Mouse (Mus musculus) stomach, postnatal 0 days (tissue): ENCODE data around the gene Fam81b. TPM values are rescaled to one million over a fixed set of nuclear protein-coding genes. Genes with fewer than 3 reads are reported as not detected.
A peak's percentile ranks its signal among the peaks of the same experiment; 100 is the strongest.

Experiments used
- ATAC-seq: fragments of 200-750 bp; cut with Nextera tagmentation; 2 replicates; pipeline ENCODE4 v1.8.0; 2017; ENCODE audit not compliant: low FRiP score, low TSS enrichment
- DNase-seq: peaks from one replicate; pipeline ENCODE4 v3.0.0-alpha.2; 2016; ENCODE audit warnings: low spot score
- H3K27ac ChIP-seq: fragments of 300-500 bp; sonication (generic); replicated peaks from 2 replicates; pipeline ENCODE4 v1.5.1; 2014; ENCODE audit warnings: mild to moderate bottlenecking, control low read depth
- H3K27me3 ChIP-seq: fragments of 300-500 bp; sonication (generic); 2 replicates; pipeline ENCODE4 v1.6.1; 2014; ENCODE audit warnings: low read length; ENCODE audit not compliant: control insufficient read depth, insufficient read depth
- H3K36me3 ChIP-seq: fragments of 300-500 bp; sonication (generic); 2 replicates; pipeline ENCODE4 v1.6.1; 2014; ENCODE audit warnings: low read length, mixed read lengths; ENCODE audit not compliant: control insufficient read depth, insufficient read depth
- H3K4me1 ChIP-seq: fragments of 300-500 bp; sonication (generic); replicated peaks from 2 replicates; pipeline ENCODE4 v1.6.1; 2014; ENCODE audit warnings: antibody characterized with exemption; ENCODE audit not compliant: control insufficient read depth, insufficient read depth
- H3K4me2 ChIP-seq: fragments of 300-500 bp; sonication (generic); replicated peaks from 2 replicates; pipeline ENCODE4 v1.6.1; 2014; ENCODE audit warnings: low read depth, mild to moderate bottlenecking, control low read depth, moderate library complexity
- H3K4me3 ChIP-seq: fragments of 300-500 bp; sonication (generic); 2 replicates; pipeline ENCODE4 v1.5.1; 2014; ENCODE audit warnings: low read depth, low read length, control low read depth
- H3K9ac ChIP-seq: fragments of 300-500 bp; sonication (generic); 2 replicates; pipeline ENCODE4 v1.6.1; 2014; ENCODE audit warnings: mild to moderate bottlenecking, low read length, control low read depth, mixed read lengths
- H3K9me3 ChIP-seq: fragments of 300-500 bp; sonication (generic); 2 replicates; pipeline ENCODE4 v1.6.1; 2016; ENCODE audit warnings: low read length; ENCODE audit not compliant: control insufficient read depth
- CTCF ChIP-seq: IDR thresholded peaks from 2 replicates; pipeline ENCODE4 v1.5.1; 2016; ENCODE audit warnings: antibody characterized with exemption, low read depth, mild to moderate bottlenecking, moderate library complexity
- EP300 ChIP-seq: optimal IDR thresholded peaks from 2 replicates; pipeline ENCODE3; 2016; ENCODE audit warnings: antibody characterized with exemption
- WGBS: fragments of 180-500 bp; shearing (Covaris S2); extraction: QIAGEN DNeasy Blood & Tissue Kit; methylation state at CpG from one replicate; pipeline ENCODE4 v1.1.7; 2014; 5-methylcytosine and 5-hydroxymethylcytosine counted together
- polyA plus RNA-seq: library from polyadenylated mRNA; unstranded; fragments of >200 nt; fragmentation: Nextera tagmentation; extraction: Ambion mirVana; gene quantifications from 2 replicates; pipeline ENCODE4 v1.2.1, GENCODE M21; 2015

The Fam81b gene
- polyA plus RNA-seq, 1 experiment from 2014 or later = not detected

- no peaks in the 10 kb centered on the region for H3K4me1 ChIP-seq
- ATAC-seq = no peak
- WGBS = 79% methylated on average over 2 of the region's 2 CpGs
Measured at GRCm38 (mm10) chr13:76214928-76215327, 89.9 kb downstream of the Fam81b start.

GRCm38 (mm10) chr13:76199943-76200342 lies 104.9 kb downstream of the Fam81b start:
- WGBS = 40% methylated on average over 4 of the region's 4 CpGs
- Histone ChIP-seq H3K4me2 (no peak overlapping the region), H3K9me3 (no peaks in the 10 kb centered on the region), H3K27me3 (no peaks in the 10 kb centered on the region), H3K9ac (no peak overlapping the region), H3K4me3 (no peak overlapping the region), H3K27ac (no peak overlapping the region), H3K4me1 (no peaks in the 10 kb centered on the region), H3K36me3 (no peaks in the 10 kb centered on the region)
- DNase-seq (no peak), ATAC-seq (peak; percentile 35; the same call in 1 of the 2 replicates)
- no peak for TF ChIP-seq CTCF

More at GRCm38 (mm10) chr13:76214928-76215327, 89.9 kb downstream of the Fam81b start:
- no peak overlapping the region for H3K9ac ChIP-seq
- H3K9me3 ChIP-seq = no peaks in the 10 kb centered on the region
- H3K4me2 ChIP-seq = no peak overlapping the region
- no peak for DNase-seq
- TF ChIP-seq EP300 = no peak
- no peak for TF ChIP-seq CTCF
- H3K4me3 ChIP-seq = no peak overlapping the region
- H3K36me3 ChIP-seq = no peaks in the 10 kb centered on the region
- no peaks in the 10 kb centered on the region for H3K27me3 ChIP-seq
- no peak overlapping the region for H3K27ac ChIP-seq

GRCm38 (mm10) chr13:76197297-76197848 lies 107.5 kb downstream of the Fam81b start:
- Histone ChIP-seq H3K4me3 (no peak overlapping the region), H3K4me2 (no peak overlapping the region), H3K27me3 (no peaks in the 10 kb centered on the region), H3K9ac (no peak overlapping the region), H3K27ac (0 out of 2 replicates have a peak overlapping the region, but pooled peaks have one; percentile 18), H3K9me3 (no peaks in the 10 kb centered on the region), H3K36me3 (no peaks in the 10 kb centered on the region), H3K4me1 (no peaks in the 10 kb centered on the region)
- WGBS = 38% methylated on average over 3 of the region's 3 CpGs
- DNase-seq (no peak), ATAC-seq (peak; percentile 53; the same call in 1 of the 2 replicates)
- TF ChIP-seq EP300 (no peak), CTCF (no peak)

- H3K27ac ChIP-seq = no peak overlapping the region
- peaks cover 8% of the 10 kb centered on the region; the same call in 1 of the 2 replicates for H3K36me3 ChIP-seq
- no peaks in the 10 kb centered on the region for H3K9me3 ChIP-seq
- ATAC-seq (no peak), DNase-seq (no peak)
- no peaks in the 10 kb centered on the region for H3K4me1 ChIP-seq
- H3K9ac ChIP-seq = no peak overlapping the region
- H3K27me3 ChIP-seq = no peaks in the 10 kb centered on the region
- 94% methylated on average over 8 of the region's 8 CpGs for WGBS
- no peak overlapping the region for H3K4me2 ChIP-seq
- TF ChIP-seq CTCF (no peak), EP300 (no peak)
- no peak overlapping the region for H3K4me3 ChIP-seq
Measured at GRCm38 (mm10) chr13:76195431-76196138, 109.3 kb downstream of the Fam81b start.

- ATAC-seq (no peak), DNase-seq (no peak)
- no peaks in the 10 kb centered on the region for H3K27me3 ChIP-seq
- H3K4me1 ChIP-seq = no peaks in the 10 kb centered on the region
- no peak overlapping the region for H3K4me3 ChIP-seq
- no peak overlapping the region for H3K9ac ChIP-seq
- no peak overlapping the region for H3K4me2 ChIP-seq
- TF ChIP-seq EP300 = no peak
- no peak for TF ChIP-seq CTCF
- no peaks in the 10 kb centered on the region for H3K9me3 ChIP-seq
- H3K36me3 ChIP-seq = peaks cover 12% of the 10 kb centered on the region; the same call in 1 of the 2 replicates
- no peak overlapping the region for H3K27ac ChIP-seq
Measured at GRCm38 (mm10) chr13:76194937-76195336, 109.9 kb downstream of the Fam81b start.

GRCm38 (mm10) chr13:76190273-76190672 lies 114.6 kb downstream of the Fam81b start:
- no peak for TF ChIP-seq CTCF
- TF ChIP-seq EP300 = no peak
- 51% methylated on average over 3 of the region's 3 CpGs for WGBS

More at GRCm38 (mm10) chr13:76190273-76190672, 114.6 kb downstream of the Fam81b start:
- H3K9ac ChIP-seq = no peak overlapping the region
- no peak overlapping the region for H3K27ac ChIP-seq
- no peak overlapping the region for H3K4me2 ChIP-seq
- H3K4me1 ChIP-seq = no peaks in the 10 kb centered on the region
- DNase-seq (no peak), ATAC-seq (no peak)
- no peak overlapping the region for H3K4me3 ChIP-seq
- no peaks in the 10 kb centered on the region for H3K9me3 ChIP-seq
- no peaks in the 10 kb centered on the region for H3K27me3 ChIP-seq
- H3K36me3 ChIP-seq = peaks cover 12% of the 10 kb centered on the region
